Mouse (Mus musculus) adrenal gland, adult (tissue): ENCODE results near the gene Cdkn1b.
A peak's percentile ranks its signal among the peaks of the same experiment; 100 is the strongest.

Experiments
- DNase-seq, 2 experiments: peaks; one replicate each; pipeline ENCODE4 v3.0.0; 2022 to 2023; ENCODE audit warnings: low spot score in 1 of 2; ENCODE audit not compliant: inconsistent age in 2 of 2

Cdkn1b gene

GRCm38 (mm10) chr6:134928889-134929310 lies 8.7 kb downstream of the Cdkn1b start:
- peak; percentile 36 to 73 for DNase-seq

GRCm38 (mm10) chr6:134929926-134930325 lies 9.7 kb downstream of the Cdkn1b start:
- DNase-seq: no peak

- no peak for DNase-seq
Observed at GRCm38 (mm10) chr6:134930383-134930782, 10.2 kb downstream of the Cdkn1b start.

- DNase-seq: no peak
Observed at GRCm38 (mm10) chr6:134931146-134931545, 10.9 kb downstream of the Cdkn1b start.

- no peak for DNase-seq
Observed at GRCm38 (mm10) chr6:134932486-134933206, 12.4 kb downstream of the Cdkn1b start.

- no peak for DNase-seq
Observed at GRCm38 (mm10) chr6:134933207-134933558, 13.0 kb downstream of the Cdkn1b start.

GRCm38 (mm10) chr6:134934305-134934704 lies 14.1 kb downstream of the Cdkn1b start:
- no peak for DNase-seq

GRCm38 (mm10) chr6:134939781-134940180 lies 19.6 kb downstream of the Cdkn1b start:
- DNase-seq: no peak

GRCm38 (mm10) chr6:134943759-134944407 lies 23.7 kb downstream of the Cdkn1b start:
- DNase-seq: peak in 1 of 2 experiments; percentile 48

GRCm38 (mm10) chr6:134946054-134946453 lies 25.9 kb downstream of the Cdkn1b start:
- DNase-seq: no peak

GRCm38 (mm10) chr6:134946858-134947257 lies 26.7 kb downstream of the Cdkn1b start:
- DNase-seq: no peak

- DNase-seq: peak; percentile 50 to 87
Observed at GRCm38 (mm10) chr6:134947311-134948087, 27.3 kb downstream of the Cdkn1b start.

GRCm38 (mm10) chr6:134948522-134949061 lies 28.4 kb downstream of the Cdkn1b start:
- DNase-seq: no peak

GRCm38 (mm10) chr6:134949241-134949640 lies 29.0 kb downstream of the Cdkn1b start:
- DNase-seq: no peak

GRCm38 (mm10) chr6:134951364-134951763 lies 31.2 kb downstream of the Cdkn1b start:
- no peak for DNase-seq

- DNase-seq: peak; percentile 64 to 89
Observed at GRCm38 (mm10) chr6:134953976-134954375, 33.8 kb downstream of the Cdkn1b start.

- no peak for DNase-seq
Observed at GRCm38 (mm10) chr6:134956388-134956787, 36.2 kb downstream of the Cdkn1b start.

- no peak for DNase-seq
Observed at GRCm38 (mm10) chr6:134961286-134961685, 41.1 kb downstream of the Cdkn1b start.

GRCm38 (mm10) chr6:134961858-134962517 lies 41.8 kb downstream of the Cdkn1b start:
- DNase-seq: peak in 1 of 2 experiments; percentile 74

GRCm38 (mm10) chr6:134962518-134962893 lies 42.3 kb downstream of the Cdkn1b start:
- no peak for DNase-seq

GRCm38 (mm10) chr6:134963910-134964309 lies 43.7 kb downstream of the Cdkn1b start:
- no peak for DNase-seq
